Mouse (Mus musculus) liver, postnatal 0 days (tissue): ENCODE results near the gene Vps18. TPM values are rescaled to one million over a fixed set of nuclear protein-coding genes. Genes with fewer than 3 reads are reported as not detected.

Experiments
- ATAC-seq: fragments of 200-750 bp; cut with Nextera tagmentation; 2 replicates; pipeline ENCODE4 v1.8.0; 2017; ENCODE audit warnings: mild to moderate bottlenecking, moderate library complexity
- DNase-seq: peaks from one replicate; pipeline ENCODE4 v3.0.0-alpha.2; 2016
- H3K27ac ChIP-seq: fragments of 300-500 bp; sonication (generic); 2 replicates; pipeline ENCODE4 v1.5.1; 2014; ENCODE audit warnings: antibody characterized with exemption, moderate library complexity, mild to moderate bottlenecking, low read depth
- H3K27me3 ChIP-seq: fragments of 300-500 bp; sonication (generic); 2 replicates; pipeline ENCODE4 v1.6.1; 2014; ENCODE audit warnings: low read length, control low read depth, mixed read lengths; ENCODE audit not compliant: insufficient read depth
- H3K36me3 ChIP-seq: fragments of 300-500 bp; sonication (generic); replicated peaks from 2 replicates; pipeline ENCODE4 v1.6.1; 2014; ENCODE audit warnings: mild to moderate bottlenecking, control low read depth, low read length, moderate library complexity, mixed read lengths; ENCODE audit not compliant: insufficient read depth
- H3K4me1 ChIP-seq: fragments of 300-500 bp; sonication (generic); 2 replicates; pipeline ENCODE4 v1.6.1; 2014; ENCODE audit warnings: antibody characterized with exemption, mild to moderate bottlenecking, control low read depth; ENCODE audit not compliant: insufficient read depth
- H3K4me2 ChIP-seq: fragments of 300-500 bp; sonication (generic); 2 replicates; pipeline ENCODE4 v1.6.1; 2014; ENCODE audit warnings: low read depth, mild to moderate bottlenecking, low read length, moderate library complexity, mixed read lengths
- H3K4me3 ChIP-seq: fragments of 300-500 bp; sonication (generic); 2 replicates; pipeline ENCODE4 v1.5.1; 2014; ENCODE audit warnings: low read depth, low read length
- H3K9ac ChIP-seq: fragments of 300-500 bp; sonication (generic); replicated peaks from 2 replicates; pipeline ENCODE4 v1.6.1; 2014; ENCODE audit warnings: mild to moderate bottlenecking, moderate library complexity
- H3K9me3 ChIP-seq: fragments of 300-500 bp; sonication (generic); 2 replicates; pipeline ENCODE4 v1.6.1; 2016; ENCODE audit warnings: mild to moderate bottlenecking, control low read depth, low read length, mixed read lengths
- CTCF ChIP-seq: sonication (generic); IDR thresholded peaks from 2 replicates; pipeline ENCODE4 v1.5.1; 2016; ENCODE audit warnings: antibody characterized with exemption, low read depth
- EP300 ChIP-seq: IDR thresholded peaks from 2 replicates; pipeline ENCODE4 v1.6.1; 2016; ENCODE audit warnings: antibody characterized with exemption, low read depth, mild to moderate bottlenecking
- WGBS: fragments of 180-500 bp; shearing (Covaris S2); extraction: QIAGEN DNeasy Blood & Tissue Kit; methylation state at CpG from one replicate; pipeline ENCODE4 v1.1.7; 2014; ENCODE audit not compliant: insufficient replicate concordance; 5-methylcytosine and 5-hydroxymethylcytosine counted together
- polyA plus RNA-seq: library from polyadenylated mRNA; unstranded; fragments of >200 nt; fragmentation: Nextera tagmentation; extraction: Ambion mirVana; gene quantifications from 2 replicates; pipeline ENCODE4 v1.2.1, GENCODE M21; 2015

The Vps18 gene
- polyA plus RNA-seq, 1 experiment from 2014 or later: 4.7 TPM

DNA sequence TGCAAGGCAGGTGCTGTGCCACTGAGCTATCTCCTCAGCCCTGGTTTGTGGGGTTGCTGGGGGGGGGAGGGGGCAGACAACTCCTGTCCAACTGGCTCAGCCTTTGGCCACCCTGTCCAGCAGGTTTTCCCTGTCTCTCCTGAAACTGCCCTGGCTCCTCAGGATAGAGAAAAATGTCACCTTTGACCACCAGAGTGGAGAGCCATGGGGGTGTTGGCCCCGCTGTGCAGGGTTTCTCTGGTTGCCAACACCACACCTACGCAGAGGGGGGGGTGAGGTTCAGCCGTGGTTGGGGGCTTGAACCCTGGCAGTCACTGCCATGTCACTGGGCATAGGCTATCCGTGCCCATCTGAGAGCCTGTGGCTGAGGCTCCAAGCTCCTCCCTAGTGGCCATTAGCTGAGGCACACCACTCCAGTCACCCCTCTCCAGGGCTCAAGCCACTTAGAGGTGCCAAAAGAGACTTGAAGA lies 38.9 kb upstream of the Vps18 start:
- H3K9ac ChIP-seq: no peak overlapping the region
- 61% methylated on average over 4 of the region's 4 CpGs for WGBS
- H3K4me2 ChIP-seq: no peak overlapping the region
- peaks cover 4% of the 10 kb centered on the region; the same call in 1 of the 2 replicates for H3K4me1 ChIP-seq
- no peaks in the 10 kb centered on the region for H3K27me3 ChIP-seq
- no peak overlapping the region for H3K27ac ChIP-seq
- no peak for ATAC-seq
- H3K9me3 ChIP-seq: no peaks in the 10 kb centered on the region
- no peak overlapping the region for H3K4me3 ChIP-seq
- TF ChIP-seq EP300: no peak
- no peaks in the 10 kb centered on the region for H3K36me3 ChIP-seq
- no peak for DNase-seq

DNA sequence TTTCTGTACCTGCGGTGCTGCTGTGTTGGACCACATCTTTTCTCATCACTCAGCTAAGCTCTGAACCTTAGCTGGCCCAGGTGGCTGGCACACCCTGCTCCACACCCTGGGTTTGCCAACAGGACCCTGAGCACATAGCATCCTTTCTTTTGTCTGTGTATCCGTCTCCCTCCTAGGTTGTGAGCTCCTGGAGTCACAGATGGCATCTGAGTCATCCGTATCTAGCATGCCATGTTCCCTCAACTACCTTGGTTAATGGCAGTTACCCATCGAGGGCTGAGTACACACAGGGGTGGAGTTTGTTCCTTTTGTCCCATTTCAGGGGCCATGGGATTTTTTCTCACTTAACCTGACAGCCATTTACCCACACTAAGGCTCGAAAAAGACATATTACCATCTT lies 38.2 kb upstream of the Vps18 start:
- ATAC-seq: no peak
- no peak overlapping the region for H3K4me2 ChIP-seq

DNA sequence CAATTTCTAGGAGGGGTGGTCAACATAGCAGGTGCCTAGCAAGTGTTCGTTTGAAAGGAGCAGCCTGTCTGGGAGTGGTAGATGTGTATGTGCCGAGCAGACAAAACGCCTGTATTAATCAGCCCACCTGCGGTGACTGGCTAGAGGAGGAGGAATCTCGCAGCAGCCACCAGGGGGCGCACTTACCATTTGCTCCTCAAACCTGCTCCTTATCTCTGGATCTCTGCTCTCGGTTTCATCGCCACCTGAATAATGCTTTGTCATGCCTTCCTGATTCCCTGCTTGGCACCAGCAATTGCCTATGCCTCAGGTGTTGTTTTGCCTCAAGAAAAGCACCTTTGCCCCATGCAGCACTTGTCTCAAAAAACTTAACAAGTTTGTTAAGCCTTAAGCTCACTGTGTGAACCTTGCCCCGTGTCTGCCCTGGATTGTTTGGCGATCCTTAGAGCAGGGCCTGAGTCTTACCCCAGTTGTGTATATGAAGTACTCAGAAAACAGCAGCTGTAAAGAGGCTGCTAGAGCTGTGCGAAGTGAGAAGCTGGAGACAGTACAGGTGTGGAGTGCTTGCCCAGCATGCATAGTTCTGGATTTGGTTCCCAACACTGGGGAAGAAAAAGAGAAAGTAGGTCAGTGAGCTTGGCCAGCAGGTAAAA lies 37.6 kb upstream of the Vps18 start:
- DNase-seq (peak; percentile 93), ATAC-seq (peak; percentile 86)
- WGBS: 10% methylated on average over 11 of the region's 11 CpGs
- no peaks in the 10 kb centered on the region for H3K9me3 ChIP-seq
- TF ChIP-seq CTCF (peak; percentile 96), EP300 (no peak)
- peak overlapping the region; percentile 47 for H3K4me2 ChIP-seq
- H3K9ac ChIP-seq: no peak overlapping the region
- H3K4me3 ChIP-seq: peak overlapping the region; percentile 13; the same call in 1 of the 2 replicates
- H3K27me3 ChIP-seq: no peaks in the 10 kb centered on the region
- H3K4me1 ChIP-seq: peaks cover 4% of the 10 kb centered on the region; the same call in 1 of the 2 replicates
- H3K36me3 ChIP-seq: no peaks in the 10 kb centered on the region
- H3K27ac ChIP-seq: peak overlapping the region; percentile 7; the same call in 1 of the 2 replicates

More for the DNA sequence above, 38.2 kb upstream of the Vps18 start:
- no peak overlapping the region for H3K4me3 ChIP-seq
- TF ChIP-seq EP300 (no peak), CTCF (no peak)
- no peaks in the 10 kb centered on the region for H3K36me3 ChIP-seq
- no peak for DNase-seq
- no peak overlapping the region for H3K27ac ChIP-seq
- 61% methylated on average over 5 of the region's 5 CpGs for WGBS
- peaks cover 4% of the 10 kb centered on the region; the same call in 1 of the 2 replicates for H3K4me1 ChIP-seq
- H3K9ac ChIP-seq: no peak overlapping the region
- H3K9me3 ChIP-seq: no peaks in the 10 kb centered on the region
- H3K27me3 ChIP-seq: no peaks in the 10 kb centered on the region

DNA sequence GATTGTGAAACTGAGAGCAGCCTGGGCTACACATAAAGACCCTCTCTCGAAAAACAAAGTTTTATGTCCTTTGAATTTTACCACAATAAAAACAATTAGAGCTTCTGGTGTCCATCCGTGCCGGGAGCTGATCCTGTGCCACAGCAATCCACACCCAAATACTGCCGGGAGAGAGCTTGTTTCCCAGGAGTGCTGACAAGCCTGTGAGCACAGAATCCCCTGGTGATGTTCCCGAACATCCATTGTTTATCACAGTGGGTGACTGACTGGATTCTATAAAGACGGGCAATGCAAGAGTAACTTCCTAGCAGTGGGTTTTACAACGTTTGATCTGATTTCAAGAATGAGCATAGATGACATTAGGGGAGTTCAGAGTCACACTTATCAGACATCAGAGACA lies 33.6 kb upstream of the Vps18 start:
- peaks cover 4% of the 10 kb centered on the region; the same call in 1 of the 2 replicates for H3K4me1 ChIP-seq
- no peak overlapping the region for H3K27ac ChIP-seq
- no peak for TF ChIP-seq EP300
- no peak for TF ChIP-seq CTCF
- ATAC-seq (no peak), DNase-seq (no peak)
- H3K4me2 ChIP-seq: no peak overlapping the region
- H3K9ac ChIP-seq: no peak overlapping the region
- no peaks in the 10 kb centered on the region for H3K27me3 ChIP-seq
- no peaks in the 10 kb centered on the region for H3K9me3 ChIP-seq
- 36% methylated on average over 7 of the region's 7 CpGs for WGBS
- no peaks in the 10 kb centered on the region for H3K36me3 ChIP-seq
- H3K4me3 ChIP-seq: no peak overlapping the region

DNA sequence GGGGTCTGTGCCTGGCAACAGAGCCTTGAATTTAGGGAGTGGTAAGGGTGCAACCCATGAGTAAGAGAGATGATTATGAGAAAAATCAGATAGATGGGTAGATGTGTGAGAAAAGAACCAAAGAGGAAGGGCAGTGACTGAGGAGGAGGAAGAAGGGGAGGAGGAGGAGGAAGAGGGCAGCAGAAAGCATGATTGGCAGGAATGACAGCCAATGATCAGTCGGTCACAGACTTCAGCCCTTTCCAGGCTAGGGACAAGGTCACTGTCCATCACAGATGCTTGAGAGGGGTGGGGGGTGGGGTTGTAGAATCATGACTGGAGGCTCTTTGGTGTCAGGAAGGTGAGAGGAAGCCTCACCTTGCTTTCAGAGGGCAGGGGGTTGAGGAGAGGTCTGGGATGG lies 28.0 kb upstream of the Vps18 start:
- H3K4me1 ChIP-seq: no peaks in the 10 kb centered on the region
- no peak overlapping the region for H3K4me2 ChIP-seq
- no peak overlapping the region for H3K9ac ChIP-seq
- no peaks in the 10 kb centered on the region for H3K9me3 ChIP-seq
- H3K4me3 ChIP-seq: no peak overlapping the region
- no peak overlapping the region for H3K27ac ChIP-seq
- no peak for ATAC-seq
- no peaks in the 10 kb centered on the region for H3K36me3 ChIP-seq
- H3K27me3 ChIP-seq: no peaks in the 10 kb centered on the region
- 40% methylated on average over 1 of the region's 1 CpGs for WGBS
- no peak for TF ChIP-seq EP300
- no peak for TF ChIP-seq CTCF
- no peak for DNase-seq

DNA sequence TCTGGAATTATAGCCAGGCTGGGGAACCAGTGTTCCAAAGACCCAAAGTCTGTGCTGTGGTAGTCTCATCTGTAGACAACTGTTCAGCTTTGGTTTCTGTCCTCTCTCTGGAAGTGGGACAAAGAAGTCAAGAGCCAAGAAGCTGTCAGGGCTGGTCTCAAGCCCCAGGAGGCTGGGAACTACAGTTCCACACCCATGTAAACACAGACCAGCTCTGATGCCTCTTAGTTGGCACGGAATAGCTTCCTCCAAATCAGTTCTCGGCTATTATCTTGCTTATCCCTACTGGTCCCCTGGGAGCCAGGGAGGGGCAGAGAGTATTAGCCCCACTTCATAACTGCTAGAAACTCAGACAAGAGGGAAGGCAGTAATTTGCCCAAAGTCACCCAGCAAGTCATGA lies 27.2 kb upstream of the Vps18 start:
- Histone ChIP-seq H3K4me1 (no peaks in the 10 kb centered on the region), H3K36me3 (no peaks in the 10 kb centered on the region), H3K9ac (no peak overlapping the region), H3K27ac (no peak overlapping the region), H3K4me3 (no peak overlapping the region), H3K27me3 (no peaks in the 10 kb centered on the region), H3K4me2 (no peak overlapping the region), H3K9me3 (no peaks in the 10 kb centered on the region)
- DNase-seq (no peak), ATAC-seq (no peak)
- WGBS: 60% methylated on average over 2 of the region's 2 CpGs
- no peak for TF ChIP-seq EP300
- no peak for TF ChIP-seq CTCF
